Mouse (Mus musculus) thymus, postnatal 4 days (tissue): ENCODE data around the gene Mrpl4.

Source experiments
- DNase-seq: peaks from one replicate; pipeline ENCODE4 v3.0.0; 2021

Gene Mrpl4

GRCm38 (mm10) chr9:21018600-21018999 is 16.1 kb downstream of the Mrpl4 start:
- DNase-seq, result no peak

GRCm38 (mm10) chr9:21021363-21021762 is 18.8 kb downstream of the Mrpl4 start:
- DNase-seq, result no peak

GRCm38 (mm10) chr9:21022288-21022687 is 19.8 kb downstream of the Mrpl4 start:
- no peak for DNase-seq

- no peak for DNase-seq
These were observed 20.2 kb downstream of the Mrpl4 start for GRCm38 (mm10) chr9:21022726-21023125.

- no peak for DNase-seq
These were observed 22.8 kb downstream of the Mrpl4 start for GRCm38 (mm10) chr9:21025258-21025810.

GRCm38 (mm10) chr9:21026849-21027248 is 24.3 kb downstream of the Mrpl4 start:
- no peak for DNase-seq

- DNase-seq, result no peak
These were observed 25.3 kb downstream of the Mrpl4 start for GRCm38 (mm10) chr9:21027774-21028290.

- no peak for DNase-seq
These were observed 26.1 kb downstream of the Mrpl4 start for GRCm38 (mm10) chr9:21028560-21029110.

- DNase-seq, result peak; percentile 89
These were observed 26.9 kb downstream of the Mrpl4 start, which contains the start of gene Icam4 for GRCm38 (mm10) chr9:21029291-21030054. Gene Icam4, plus strand, starts transcription at chr9:21029373.

- DNase-seq, result peak; percentile 28
These were observed 27.6 kb downstream of the Mrpl4 start for GRCm38 (mm10) chr9:21030055-21030600.

GRCm38 (mm10) chr9:21030781-21031250 is 28.3 kb downstream of the Mrpl4 start:
- DNase-seq, result peak; percentile 92

GRCm38 (mm10) chr9:21031251-21031895 is 28.8 kb downstream of the Mrpl4 start:
- peak; percentile 73 for DNase-seq

- peak; percentile 58 for DNase-seq
These were observed 29.4 kb downstream of the Mrpl4 start, which contains the start of gene Icam5 for GRCm38 (mm10) chr9:21031896-21032351. Gene Icam5, plus strand, starts transcription at chr9:21032073.

- DNase-seq, result no peak
These were observed 30.0 kb downstream of the Mrpl4 start for GRCm38 (mm10) chr9:21032491-21032890.

- DNase-seq, result peak; percentile 74
These were observed 30.6 kb downstream of the Mrpl4 start for GRCm38 (mm10) chr9:21033136-21033535.

- peak; percentile 53 for DNase-seq
These were observed 32.0 kb downstream of the Mrpl4 start for GRCm38 (mm10) chr9:21034481-21035085.

GRCm38 (mm10) chr9:21035586-21035985 is 33.0 kb downstream of the Mrpl4 start:
- DNase-seq, result no peak

GRCm38 (mm10) chr9:21036161-21036560 is 33.6 kb downstream of the Mrpl4 start:
- DNase-seq, result no peak

- DNase-seq, result no peak
These were observed 34.1 kb downstream of the Mrpl4 start for GRCm38 (mm10) chr9:21036666-21037065.

- DNase-seq, result no peak
These were observed 34.9 kb downstream of the Mrpl4 start for GRCm38 (mm10) chr9:21037481-21037891.

GRCm38 (mm10) chr9:21039779-21040178 is 37.2 kb downstream of the Mrpl4 start:
- no peak for DNase-seq

- no peak for DNase-seq
These were observed 38.8 kb downstream of the Mrpl4 start for GRCm38 (mm10) chr9:21041308-21041707.
